Mouse (Mus musculus) kidney, adult 10 weeks (tissue): ENCODE results near the gene Scn8a. TPM values are rescaled to one million over a fixed set of nuclear protein-coding genes. Genes with fewer than 3 reads are reported as not detected.

Source experiments
- polyA plus RNA-seq: library from polyadenylated mRNA; stranded (reverse); fragments of 350-450 nt; fragmentation: Illumina TruSeq; extraction: RNeasy Lipid Tissue Mini Kit (QIAGEN cat#74804); gene quantifications from one replicate; pipeline ENCODE4 v1.2.3, GENCODE M21; 2014; ENCODE audit warnings: low read depth, low replicate concordance

Scn8a gene
- polyA plus RNA-seq = 0.36 TPM

DNA sequence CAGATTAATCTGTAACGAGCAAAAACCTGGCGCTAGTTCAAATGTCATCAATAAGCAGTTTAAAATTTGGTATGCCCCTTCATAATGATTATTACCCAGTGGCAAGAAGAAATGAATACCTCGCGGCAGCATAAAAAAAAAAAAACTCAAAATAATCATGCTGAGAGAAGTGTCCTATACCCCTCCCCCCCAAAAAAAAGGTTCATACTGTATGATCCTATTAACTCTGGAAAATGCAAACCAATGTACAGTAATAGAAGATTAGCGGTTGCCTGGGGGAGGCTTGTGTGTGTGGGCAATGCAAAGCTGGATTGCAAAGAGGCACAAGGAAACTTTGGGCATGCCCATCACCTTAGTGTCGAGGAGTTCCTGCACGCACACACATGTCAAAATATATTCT lies at the start of gene Scn8a:
Gene Scn8a (plus strand): TSS at position 301 of the 400 bp plus-strand sequence.

DNA sequence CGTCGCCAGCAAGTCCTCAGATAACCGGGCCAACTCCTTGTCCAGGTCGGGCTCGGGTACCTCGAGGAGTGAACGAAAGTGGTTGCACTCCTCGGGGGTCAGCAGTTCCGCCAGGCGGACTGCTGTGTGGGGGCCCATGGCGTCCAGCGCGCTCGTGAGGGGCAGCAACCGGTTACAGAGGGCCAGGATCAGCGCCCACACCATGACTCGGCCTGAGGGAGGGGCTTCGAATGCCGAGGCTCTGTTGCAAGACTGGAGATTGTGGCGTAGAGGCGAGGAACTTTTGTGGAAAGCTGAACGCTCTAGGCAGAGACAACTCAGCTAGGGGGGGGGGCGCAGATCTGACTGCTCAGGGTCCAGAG lies 177.5 kb downstream of the Scn8a start, which contains the start of gene Gm47841:
Gene Gm47841 (minus strand): TSS at position 204 of the 362 bp plus-strand sequence.

GRCm38 (mm10) chr15:101077813-101078730 lies 208.4 kb downstream of the Scn8a start, which contains the start of gene Fignl2:
TSS of gene Fignl2 (minus strand) at chr15:101078567.

Other genes starting within 250 kb of the Scn8a start
- 1.0 TPM for gene Smagp, start 232.9 kb upstream of the Scn8a start, polyA plus RNA-seq
- not detected for gene Bin2, start 200.3 kb upstream of the Scn8a start, polyA plus RNA-seq
- gene Cela1, start 181.9 kb upstream of the Scn8a start, polyA plus RNA-seq = 21.6 TPM
- gene Galnt6, start 140.5 kb upstream of the Scn8a start, polyA plus RNA-seq = 0.16 TPM
- 6.3 TPM for gene Slc4a8, start 108.1 kb upstream of the Scn8a start, polyA plus RNA-seq
- not detected for gene Gm47841, start 177.5 kb downstream of the Scn8a start, polyA plus RNA-seq
- gene Fignl2, start 208.7 kb downstream of the Scn8a start, polyA plus RNA-seq = 1.1 TPM
- not detected for gene Ankrd33, start 245.9 kb downstream of the Scn8a start, polyA plus RNA-seq